Mouse (Mus musculus): ENCODE measurements around the gene Crmp1. TPM values are rescaled to one million over a fixed set of nuclear protein-coding genes. Genes with fewer than 3 reads are reported as not detected.
A peak's percentile ranks its signal among the peaks of the same experiment; 100 is the strongest.

Gene Crmp1
- total and polyA plus RNA-seq, 3 experiments: not detected

DNA sequence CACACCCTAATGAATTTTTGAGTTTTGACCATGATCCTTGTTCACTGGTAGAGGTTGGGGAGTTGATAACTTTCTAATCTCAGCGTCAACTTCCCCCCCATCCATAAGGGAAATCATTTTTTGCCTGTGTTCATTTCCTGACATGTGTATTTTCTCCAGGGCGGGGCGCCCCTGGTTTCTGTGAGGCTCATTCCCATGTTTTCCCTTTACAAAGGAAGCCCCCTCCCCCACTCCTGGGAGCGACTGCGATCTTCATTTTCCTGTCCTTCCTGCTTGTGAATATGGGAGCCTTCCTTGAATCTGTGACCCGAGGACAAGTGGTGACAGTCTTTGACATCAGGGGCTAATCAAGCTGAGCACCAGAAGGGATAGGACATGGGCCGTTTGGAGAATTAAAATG lies 15.1 kb downstream of the Crmp1 start:
- peaks cover 27% of the 10 kb centered on the region for H3K9me3 ChIP-seq (replicated peaks)
- H3K27me3 ChIP-seq (ENCODE audit: insufficient read depth, low read length): no peaks in the 10 kb centered on the region
- H3K4me1 ChIP-seq (ENCODE audit: insufficient read depth, low read depth, low read length): no peaks in the 10 kb centered on the region
- H3K4me3 ChIP-seq (ENCODE audit: low read depth, low read length): no peak overlapping the region
- TF ChIP-seq TAL1 (conservative IDR thresholded peaks at IDR 0.05; ENCODE audit: low read depth, low read length) (no peak), GATA1 (IDR thresholded peaks at IDR 0.05; ENCODE audit: borderline replicate concordance, low read length) (no peak), GATA2 (IDR thresholded peaks at IDR 0.05; ENCODE audit: borderline replicate concordance, low read depth, low read length) (no peak), POLR2AphosphoS5 (IDR thresholded peaks at IDR 0.05; ENCODE audit: insufficient replicate concordance, low read depth, low read length) (no peak), CTCF (IDR thresholded peaks at IDR 0.05; ENCODE audit: low read depth, low read length) (no peak)
- ATAC-seq (ENCODE audit: extremely low read depth, insufficient number of reproducible peaks, low FRiP score, poor library complexity, severe bottlenecking): no peak
- DNase-seq (ENCODE audit: low spot score): no peak
- no peaks in the 10 kb centered on the region for H3K36me3 ChIP-seq (replicated peaks)

DNA sequence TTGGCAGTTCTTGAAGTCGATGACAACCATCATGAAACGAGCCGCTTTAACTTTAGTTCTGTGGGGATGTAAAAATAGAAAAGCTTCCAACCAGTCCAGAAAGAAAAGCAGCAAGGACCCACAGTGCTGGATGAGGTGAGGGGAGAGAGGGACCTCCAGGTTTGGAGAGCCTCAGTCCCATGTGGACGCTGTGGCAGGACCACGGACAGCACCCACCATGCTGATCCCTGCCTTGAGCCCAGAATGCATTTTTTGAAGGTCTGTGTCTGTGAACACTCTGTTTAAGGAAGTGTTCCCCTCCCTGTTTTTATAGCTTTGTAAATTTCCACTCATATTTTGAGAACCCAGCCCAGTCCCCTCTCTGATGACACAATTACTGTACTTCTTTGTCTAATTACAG lies 15.5 kb downstream of the Crmp1 start:
- Histone ChIP-seq H3K4me1 (ENCODE audit: insufficient read depth, low read depth, low read length) (no peaks in the 10 kb centered on the region), H3K27me3 (ENCODE audit: insufficient read depth, low read length) (no peaks in the 10 kb centered on the region), H3K4me3 (ENCODE audit: low read depth, low read length) (no peak overlapping the region), H3K9me3 (replicated peaks) (peaks cover 24% of the 10 kb centered on the region), H3K36me3 (replicated peaks) (no peaks in the 10 kb centered on the region)
- no peak for ATAC-seq (ENCODE audit: extremely low read depth, insufficient number of reproducible peaks, low FRiP score, poor library complexity, severe bottlenecking)
- no peak for TF ChIP-seq TAL1 (conservative IDR thresholded peaks at IDR 0.05; ENCODE audit: low read depth, low read length)
- TF ChIP-seq GATA1 (IDR thresholded peaks at IDR 0.05; ENCODE audit: borderline replicate concordance, low read length): no peak
- no peak for TF ChIP-seq CTCF (IDR thresholded peaks at IDR 0.05; ENCODE audit: low read depth, low read length)
- TF ChIP-seq GATA2 (IDR thresholded peaks at IDR 0.05; ENCODE audit: borderline replicate concordance, low read depth, low read length): no peak
- no peak for TF ChIP-seq POLR2AphosphoS5 (IDR thresholded peaks at IDR 0.05; ENCODE audit: insufficient replicate concordance, low read depth, low read length)
- DNase-seq (ENCODE audit: low spot score): no peak

DNA sequence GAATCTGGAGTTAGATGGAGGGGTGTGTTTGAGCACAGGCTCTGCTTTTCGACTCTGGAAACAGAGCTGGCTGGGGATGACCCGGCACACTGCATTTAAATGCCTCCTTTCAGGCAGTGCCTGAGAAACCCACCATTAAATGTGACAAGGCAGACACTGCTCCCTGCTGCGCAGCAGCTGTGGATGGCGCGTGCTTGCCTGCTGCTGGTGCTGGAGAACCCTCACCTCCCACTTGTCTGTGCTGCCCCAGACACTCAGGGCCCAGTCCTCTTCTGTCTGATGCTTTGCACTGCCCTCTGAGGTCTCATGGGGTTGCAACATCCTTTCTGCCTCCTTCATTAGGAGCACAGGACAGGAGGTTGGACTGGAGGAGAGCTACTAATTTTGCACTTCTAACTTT lies 20.0 kb downstream of the Crmp1 start:
- no peak for ATAC-seq (ENCODE audit: extremely low read depth, insufficient number of reproducible peaks, low FRiP score, poor library complexity, severe bottlenecking)
- DNase-seq (ENCODE audit: low spot score): no peak
- no peaks in the 10 kb centered on the region for H3K36me3 ChIP-seq (replicated peaks)
- H3K4me1 ChIP-seq (ENCODE audit: insufficient read depth, low read depth, low read length): no peaks in the 10 kb centered on the region
- H3K9me3 ChIP-seq (replicated peaks): peaks cover 8% of the 10 kb centered on the region
- TF ChIP-seq TAL1 (conservative IDR thresholded peaks at IDR 0.05; ENCODE audit: low read depth, low read length) (no peak), POLR2AphosphoS5 (IDR thresholded peaks at IDR 0.05; ENCODE audit: insufficient replicate concordance, low read depth, low read length) (no peak), GATA1 (IDR thresholded peaks at IDR 0.05; ENCODE audit: borderline replicate concordance, low read length) (no peak), GATA2 (IDR thresholded peaks at IDR 0.05; ENCODE audit: borderline replicate concordance, low read depth, low read length) (no peak), CTCF (IDR thresholded peaks at IDR 0.05; ENCODE audit: low read depth, low read length) (no peak)
- H3K27me3 ChIP-seq (ENCODE audit: insufficient read depth, low read length): no peaks in the 10 kb centered on the region
- no peak overlapping the region for H3K4me3 ChIP-seq (ENCODE audit: low read depth, low read length)

DNA sequence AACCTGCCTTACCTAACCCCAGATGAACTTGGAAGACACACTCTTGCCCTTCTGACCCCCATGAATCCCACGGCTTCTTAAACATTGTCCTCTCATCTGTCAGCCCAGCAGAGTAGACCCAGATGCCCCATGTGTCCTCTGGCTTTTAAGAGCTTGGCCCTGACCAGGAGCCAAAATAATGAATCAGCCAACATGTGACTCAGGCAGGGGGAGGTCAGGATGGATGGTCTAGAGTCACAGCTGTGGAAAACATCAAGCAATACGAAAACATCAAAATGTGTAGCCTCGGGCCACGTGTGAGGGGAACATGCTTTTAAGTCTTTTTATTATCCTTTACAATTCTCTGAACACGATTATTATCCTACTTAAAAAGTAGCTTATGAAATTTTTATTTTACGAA lies 22.1 kb downstream of the Crmp1 start:
- DNase-seq (ENCODE audit: low spot score): no peak
- H3K4me3 ChIP-seq (ENCODE audit: low read depth, low read length): no peak overlapping the region
- H3K27me3 ChIP-seq (ENCODE audit: insufficient read depth, low read length): no peaks in the 10 kb centered on the region
- no peak for ATAC-seq (ENCODE audit: extremely low read depth, insufficient number of reproducible peaks, low FRiP score, poor library complexity, severe bottlenecking)
- H3K36me3 ChIP-seq (replicated peaks): no peaks in the 10 kb centered on the region
- no peaks in the 10 kb centered on the region for H3K4me1 ChIP-seq (ENCODE audit: insufficient read depth, low read depth, low read length)
- peaks cover 6% of the 10 kb centered on the region for H3K9me3 ChIP-seq (replicated peaks)
- TF ChIP-seq POLR2AphosphoS5 (IDR thresholded peaks at IDR 0.05; ENCODE audit: insufficient replicate concordance, low read depth, low read length) (no peak), GATA1 (IDR thresholded peaks at IDR 0.05; ENCODE audit: borderline replicate concordance, low read length) (no peak), CTCF (IDR thresholded peaks at IDR 0.05; ENCODE audit: low read depth, low read length) (no peak), GATA2 (IDR thresholded peaks at IDR 0.05; ENCODE audit: borderline replicate concordance, low read depth, low read length) (no peak), TAL1 (conservative IDR thresholded peaks at IDR 0.05; ENCODE audit: low read depth, low read length) (no peak)

DNA sequence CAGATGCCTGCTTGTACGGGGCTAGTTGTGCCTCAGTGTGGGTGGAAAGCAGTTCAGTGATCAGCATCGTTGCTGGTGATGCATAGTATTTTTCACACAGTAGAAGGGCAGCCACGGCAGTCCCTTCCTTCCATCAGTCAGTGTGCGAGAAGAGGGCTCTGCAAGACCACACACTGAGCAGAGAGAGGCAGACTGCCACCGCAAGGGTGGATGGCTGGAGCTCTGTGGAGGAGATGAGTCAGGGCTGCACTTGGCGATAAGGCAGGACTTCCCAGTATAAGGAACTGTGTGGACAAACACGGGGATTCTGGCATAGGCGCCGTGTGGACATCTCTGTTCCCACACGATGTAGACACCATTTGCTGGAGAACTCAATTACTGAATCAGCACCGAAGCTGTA lies 39.3 kb downstream of the Crmp1 start:
- DNase-seq (ENCODE audit: low spot score) (no peak), ATAC-seq (ENCODE audit: extremely low read depth, insufficient number of reproducible peaks, low FRiP score, poor library complexity, severe bottlenecking) (no peak)
- TF ChIP-seq GATA1 (IDR thresholded peaks at IDR 0.05; ENCODE audit: borderline replicate concordance, low read length): no peak
- no peaks in the 10 kb centered on the region for H3K27me3 ChIP-seq (ENCODE audit: insufficient read depth, low read length)
- H3K36me3 ChIP-seq (replicated peaks): no peaks in the 10 kb centered on the region
- H3K4me3 ChIP-seq (ENCODE audit: low read depth, low read length): no peak overlapping the region
- H3K4me1 ChIP-seq (ENCODE audit: insufficient read depth, low read depth, low read length): no peaks in the 10 kb centered on the region
- H3K9me3 ChIP-seq (replicated peaks): peaks cover 51% of the 10 kb centered on the region

DNA sequence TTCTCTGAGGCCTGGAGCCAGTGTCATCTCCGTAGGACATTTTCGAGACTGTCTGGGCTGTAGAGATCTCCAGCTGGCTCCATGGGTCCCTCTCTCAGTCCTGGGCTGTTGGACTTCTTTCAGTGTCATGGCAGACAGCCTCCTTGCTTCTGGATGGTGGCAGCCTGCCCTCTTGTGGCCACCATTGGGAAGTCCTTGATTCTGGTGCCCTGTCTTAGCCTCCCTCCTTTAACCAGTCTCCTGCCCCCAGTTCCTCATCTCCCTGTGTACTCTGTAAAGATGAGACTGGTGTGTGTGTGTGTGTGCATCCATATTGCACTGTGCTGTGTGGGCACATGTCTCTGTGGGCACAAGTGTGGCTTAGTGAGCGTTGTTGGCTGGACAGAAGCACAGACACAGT lies 46.6 kb downstream of the Crmp1 start:
- no peak for TF ChIP-seq CTCF (IDR thresholded peaks at IDR 0.05; ENCODE audit: low read depth, low read length)
- TF ChIP-seq TAL1 (conservative IDR thresholded peaks at IDR 0.05; ENCODE audit: low read depth, low read length): no peak
- TF ChIP-seq GATA1 (IDR thresholded peaks at IDR 0.05; ENCODE audit: borderline replicate concordance, low read length): no peak
- no peak for TF ChIP-seq GATA2 (IDR thresholded peaks at IDR 0.05; ENCODE audit: borderline replicate concordance, low read depth, low read length)
- TF ChIP-seq POLR2AphosphoS5 (IDR thresholded peaks at IDR 0.05; ENCODE audit: insufficient replicate concordance, low read depth, low read length): no peak
- H3K36me3 ChIP-seq (replicated peaks): no peaks in the 10 kb centered on the region
- no peak overlapping the region for H3K4me3 ChIP-seq (ENCODE audit: low read depth, low read length)
- H3K9me3 ChIP-seq (replicated peaks): peaks cover 48% of the 10 kb centered on the region
- DNase-seq (ENCODE audit: low spot score): no peak
- no peaks in the 10 kb centered on the region for H3K4me1 ChIP-seq (ENCODE audit: insufficient read depth, low read depth, low read length)
- no peak for ATAC-seq (ENCODE audit: extremely low read depth, insufficient number of reproducible peaks, low FRiP score, poor library complexity, severe bottlenecking)
- no peaks in the 10 kb centered on the region for H3K27me3 ChIP-seq (ENCODE audit: insufficient read depth, low read length)

DNA sequence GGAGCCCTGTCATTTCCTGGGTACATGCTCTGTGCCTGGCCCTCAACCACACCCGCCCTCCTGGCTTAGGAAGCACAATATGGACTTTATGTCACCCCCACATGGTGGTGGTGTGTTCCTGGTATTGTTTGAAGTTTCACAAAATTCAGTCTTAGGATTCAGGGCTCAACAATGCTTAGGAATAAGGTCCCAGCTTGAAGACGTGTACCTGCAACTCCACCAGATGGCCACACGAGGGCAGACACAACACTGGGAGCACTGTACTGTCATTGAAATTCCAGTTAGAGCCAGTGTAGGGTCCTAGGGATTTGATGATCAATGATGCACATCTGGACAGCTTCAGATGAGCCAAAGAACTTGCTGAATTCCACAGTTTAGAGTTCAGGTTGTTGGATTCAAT lies 47.5 kb downstream of the Crmp1 start:
- H3K36me3 ChIP-seq (replicated peaks): no peaks in the 10 kb centered on the region
- H3K4me3 ChIP-seq (ENCODE audit: low read depth, low read length): no peak overlapping the region
- DNase-seq (ENCODE audit: low spot score): no peak
- ATAC-seq (ENCODE audit: extremely low read depth, insufficient number of reproducible peaks, low FRiP score, poor library complexity, severe bottlenecking): no peak
- H3K27me3 ChIP-seq (ENCODE audit: insufficient read depth, low read length): no peaks in the 10 kb centered on the region
- TF ChIP-seq CTCF (IDR thresholded peaks at IDR 0.05; ENCODE audit: low read depth, low read length) (peak; percentile 45; the same call in 1 of the 2 replicates), GATA2 (IDR thresholded peaks at IDR 0.05; ENCODE audit: borderline replicate concordance, low read depth, low read length) (no peak)
- H3K9me3 ChIP-seq (replicated peaks): peaks cover 46% of the 10 kb centered on the region
- H3K4me1 ChIP-seq (ENCODE audit: insufficient read depth, low read depth, low read length): no peaks in the 10 kb centered on the region
